Mouse (Mus musculus) MN1 (cell line): Measurements from ENCODE around the gene Txndc5.

Experiments
- DNase-seq: peaks from one replicate; pipeline ENCODE4 v3.0.0-alpha.2; 2016; ENCODE audit warnings: low spot score

Txndc5 gene

DNA sequence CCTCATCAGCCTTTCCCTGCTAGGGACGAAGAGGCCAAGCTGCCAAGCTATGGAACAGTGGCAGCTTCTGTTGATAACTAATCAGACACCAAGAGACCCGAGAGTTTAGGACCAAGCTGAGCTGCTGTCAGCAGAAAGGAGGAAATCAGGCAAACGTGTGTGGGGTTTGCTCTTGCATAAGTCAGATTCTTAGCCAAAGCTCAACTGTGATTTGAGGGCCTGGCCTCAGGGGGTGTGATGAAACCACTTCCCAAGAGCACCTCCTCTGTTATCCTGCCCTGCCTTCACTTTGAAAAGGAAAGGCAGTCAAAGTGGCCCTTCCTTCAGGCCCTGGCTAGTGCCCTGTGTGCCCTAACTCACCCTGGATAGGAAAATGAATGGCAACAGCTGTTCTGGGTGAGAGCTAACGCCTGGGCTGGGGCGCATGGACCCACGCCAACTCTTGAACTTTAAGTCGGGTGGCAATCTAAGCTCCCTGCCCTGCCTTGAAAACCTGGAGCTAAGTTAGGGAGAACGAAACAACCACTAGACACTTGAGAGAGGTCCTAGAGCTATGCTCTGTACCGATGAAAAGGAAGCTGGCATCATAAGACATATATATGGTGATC, at the start of gene Txndc5:
Txndc5 (minus strand) TSS at position 138 of the 608 bp plus-strand sequence.
- peak; percentile 20 for DNase-seq

DNA sequence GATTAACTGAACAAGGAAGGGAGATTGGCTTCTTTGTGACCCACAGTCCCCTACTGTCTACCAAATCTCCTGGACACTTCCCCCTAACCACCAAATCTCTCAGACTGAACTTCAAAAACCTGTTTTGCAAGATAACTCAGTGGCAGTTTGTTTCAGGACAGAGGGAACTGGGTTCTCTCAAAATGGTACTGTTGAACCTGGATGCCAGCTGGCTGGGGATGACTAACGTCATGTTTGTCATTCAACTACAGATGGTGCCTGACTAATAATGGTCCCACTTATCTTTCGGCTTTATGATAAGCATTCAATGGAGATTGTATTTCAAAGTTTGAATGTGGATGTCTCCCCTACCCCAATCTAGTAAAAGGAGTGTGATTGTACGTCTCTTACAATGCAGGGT, 46.0 kb upstream of the Txndc5 start:
- no peak for DNase-seq

DNA sequence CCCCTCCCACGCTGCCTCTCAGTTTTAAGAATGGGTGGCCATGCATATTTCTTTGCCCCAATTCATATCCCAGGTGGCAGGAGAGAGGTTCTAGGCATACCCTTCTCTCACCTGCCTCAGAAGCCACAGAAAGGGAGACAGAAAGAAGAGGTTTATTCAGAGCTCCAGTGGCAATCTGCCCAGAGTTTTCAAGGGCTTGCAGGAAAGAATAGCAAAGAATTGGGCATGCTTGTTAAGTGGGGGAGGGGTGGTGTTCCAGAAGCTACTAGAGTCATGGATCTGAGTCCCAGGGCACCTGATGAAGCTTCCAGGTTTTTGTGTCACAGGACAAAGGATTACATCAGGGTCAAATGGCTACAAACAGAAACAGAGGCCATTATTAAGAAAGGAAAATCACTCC, 44.7 kb upstream of the Txndc5 start:
- no peak for DNase-seq

DNA sequence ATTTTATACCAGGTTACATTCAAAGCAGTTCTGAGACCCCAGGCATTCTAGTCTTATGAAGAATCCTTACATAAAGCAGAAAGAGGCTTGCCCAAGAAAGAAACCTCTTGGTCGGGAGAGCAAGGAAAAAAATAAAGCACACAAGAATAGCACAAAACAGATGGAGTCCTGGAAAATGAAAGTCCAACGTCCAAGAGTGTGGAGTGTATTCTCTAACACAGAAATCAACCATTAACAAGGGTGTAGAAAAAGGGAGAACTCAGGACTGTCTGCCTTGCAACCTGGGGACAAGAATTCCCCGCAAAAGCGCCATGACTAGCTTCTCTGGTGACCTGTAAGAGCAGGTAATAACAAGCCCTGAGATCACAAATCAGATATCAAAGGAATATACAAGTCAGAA, 36.6 kb upstream of the Txndc5 start:
- DNase-seq: no peak

DNA sequence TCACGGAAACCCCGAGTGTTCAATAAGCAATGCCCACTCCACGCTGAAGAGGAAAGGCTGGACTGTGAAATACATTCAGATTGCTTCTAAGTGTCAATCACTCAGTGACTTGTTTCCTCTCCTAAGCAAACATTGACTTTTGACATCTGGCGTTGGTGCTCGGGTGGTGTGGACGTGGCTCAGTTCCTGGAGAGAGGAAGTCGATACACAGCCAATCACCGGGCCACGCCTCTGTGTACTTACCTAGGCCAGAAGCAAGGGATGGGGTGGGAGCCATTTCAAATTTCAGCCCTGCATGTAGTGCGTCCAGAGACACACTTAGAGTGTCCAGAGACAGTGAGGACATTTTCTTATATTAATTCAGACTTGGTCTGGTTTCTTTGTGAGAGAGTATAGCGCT, 26.0 kb upstream of the Txndc5 start:
- no peak for DNase-seq

DNA sequence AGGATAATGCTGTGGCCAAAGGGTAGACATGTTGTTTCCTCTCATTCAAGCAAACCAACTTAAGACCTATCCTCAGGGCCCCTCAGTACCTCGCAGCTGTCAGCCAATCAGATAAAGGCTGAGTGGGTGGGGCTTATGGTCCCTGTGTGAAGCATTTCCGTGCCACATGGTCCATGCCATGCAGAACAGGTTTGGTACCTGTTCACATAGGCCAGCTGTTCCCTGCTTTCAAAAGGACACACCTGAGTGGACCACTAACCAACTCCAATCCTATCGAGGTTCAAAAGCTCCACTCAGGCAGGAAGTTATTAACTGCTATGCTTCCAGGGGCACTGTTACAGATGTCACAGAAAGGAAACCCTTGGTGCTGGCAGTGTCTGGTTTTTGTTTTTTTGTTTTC, 25.6 kb upstream of the Txndc5 start:
- no peak for DNase-seq

DNA sequence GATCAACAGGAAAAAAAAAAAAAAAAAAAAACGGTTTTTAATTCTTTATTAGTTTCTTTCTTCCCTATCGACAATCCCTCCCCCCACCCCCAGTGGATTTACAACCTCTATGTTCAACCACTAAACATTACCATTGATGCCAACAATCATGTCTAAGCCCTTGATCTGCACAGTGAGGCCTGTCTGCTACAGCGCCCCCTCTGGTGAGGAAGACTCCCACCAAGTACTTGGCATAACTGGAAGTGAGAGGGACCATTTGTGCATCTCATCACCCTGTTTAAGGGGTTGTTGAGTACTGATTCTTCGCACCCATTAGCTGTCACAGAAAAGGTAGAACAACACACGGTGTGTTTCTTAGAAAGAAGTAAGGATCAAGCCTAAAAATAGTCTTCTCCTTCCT, 20.1 kb upstream of the Txndc5 start:
- DNase-seq: no peak

DNA sequence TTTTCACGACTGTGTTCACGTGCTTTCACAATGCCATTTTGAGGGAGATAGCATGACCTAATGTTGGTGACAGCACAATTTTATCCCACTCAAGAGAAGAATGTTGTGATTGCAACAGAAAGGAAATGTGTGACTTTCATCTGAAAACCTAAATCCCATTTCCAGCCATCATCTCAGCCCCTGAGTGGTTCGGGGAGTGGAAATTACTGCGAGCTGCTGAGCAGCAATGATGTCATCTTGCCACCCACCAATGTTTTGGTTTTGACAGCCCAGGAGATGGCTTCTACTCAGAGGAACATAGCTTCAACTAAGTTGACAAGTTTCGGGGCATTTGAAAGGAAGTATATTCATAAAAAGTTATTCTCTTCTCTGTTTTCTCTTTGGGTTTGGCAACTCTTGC, 19.1 kb upstream of the Txndc5 start:
- DNase-seq: no peak

DNA sequence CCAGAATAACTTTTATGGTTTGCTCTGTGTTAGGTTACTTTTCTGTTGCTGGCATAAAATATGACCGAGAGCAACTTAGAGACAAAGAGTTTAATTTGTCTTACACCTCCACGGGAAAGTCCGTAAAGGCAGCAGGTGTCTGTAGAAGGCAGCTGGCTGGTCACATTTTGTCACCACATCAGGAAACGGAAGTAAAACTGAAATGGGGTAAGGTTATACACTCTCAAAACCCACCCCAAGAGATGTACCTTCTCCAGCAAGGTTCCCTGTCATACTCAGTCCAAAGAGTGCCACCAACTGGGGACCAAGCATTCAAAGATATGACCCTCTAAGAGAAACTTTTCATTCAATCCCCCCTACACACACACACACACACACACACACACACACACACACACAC, 18.1 kb upstream of the Txndc5 start:
- no peak for DNase-seq

DNA sequence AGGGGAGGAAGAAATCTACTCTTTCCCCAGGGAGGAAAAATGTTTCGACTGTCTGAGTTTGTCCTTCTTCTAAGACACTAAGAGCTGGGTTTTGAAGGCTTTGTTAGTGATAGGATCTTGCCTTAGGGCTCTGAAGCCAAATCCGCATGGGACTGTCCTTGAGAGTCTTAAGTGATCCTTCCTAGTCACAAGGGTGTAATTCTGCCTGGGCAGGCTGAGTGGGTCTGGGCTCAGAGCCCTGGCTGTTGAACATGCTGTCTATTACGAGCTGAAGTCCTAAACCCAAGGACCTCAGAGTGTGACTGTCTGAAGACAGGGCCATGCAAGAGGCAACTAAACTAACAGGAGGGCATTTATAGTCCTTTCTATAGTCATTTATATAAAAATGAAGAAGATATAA, 16.8 kb upstream of the Txndc5 start:
- no peak for DNase-seq

DNA sequence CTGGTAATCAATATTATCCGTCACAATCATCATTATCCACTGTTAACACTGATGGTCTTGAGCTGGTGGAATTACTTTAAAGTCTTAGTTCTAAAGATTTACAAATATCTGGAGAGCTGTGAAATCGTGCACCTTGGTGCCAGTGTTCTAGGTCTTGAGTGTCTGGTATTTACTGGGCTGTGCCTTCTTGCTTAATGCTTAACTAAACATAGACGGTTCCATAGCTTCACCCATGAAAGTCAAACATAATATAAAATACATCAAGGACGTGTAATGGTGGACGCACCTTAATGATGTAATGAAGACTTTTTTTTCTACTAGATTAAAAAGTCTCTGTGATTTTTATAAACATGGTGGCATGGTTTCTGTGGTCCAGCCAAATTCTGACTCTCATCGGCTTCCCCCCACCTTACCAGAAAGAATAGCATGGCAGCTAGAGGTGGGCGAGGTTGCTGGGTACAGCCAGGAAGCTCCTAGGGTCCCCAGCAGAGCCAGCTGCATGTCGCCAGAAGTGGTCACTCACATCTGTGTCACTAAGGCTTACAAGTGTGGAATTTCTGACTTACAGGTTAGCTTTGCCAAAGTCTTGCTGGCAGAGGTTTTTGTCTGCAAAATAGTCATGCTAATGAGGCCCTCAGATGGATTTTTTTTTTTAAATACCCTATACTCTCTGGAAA, 16.3 kb upstream of the Txndc5 start:
- DNase-seq: no peak

DNA sequence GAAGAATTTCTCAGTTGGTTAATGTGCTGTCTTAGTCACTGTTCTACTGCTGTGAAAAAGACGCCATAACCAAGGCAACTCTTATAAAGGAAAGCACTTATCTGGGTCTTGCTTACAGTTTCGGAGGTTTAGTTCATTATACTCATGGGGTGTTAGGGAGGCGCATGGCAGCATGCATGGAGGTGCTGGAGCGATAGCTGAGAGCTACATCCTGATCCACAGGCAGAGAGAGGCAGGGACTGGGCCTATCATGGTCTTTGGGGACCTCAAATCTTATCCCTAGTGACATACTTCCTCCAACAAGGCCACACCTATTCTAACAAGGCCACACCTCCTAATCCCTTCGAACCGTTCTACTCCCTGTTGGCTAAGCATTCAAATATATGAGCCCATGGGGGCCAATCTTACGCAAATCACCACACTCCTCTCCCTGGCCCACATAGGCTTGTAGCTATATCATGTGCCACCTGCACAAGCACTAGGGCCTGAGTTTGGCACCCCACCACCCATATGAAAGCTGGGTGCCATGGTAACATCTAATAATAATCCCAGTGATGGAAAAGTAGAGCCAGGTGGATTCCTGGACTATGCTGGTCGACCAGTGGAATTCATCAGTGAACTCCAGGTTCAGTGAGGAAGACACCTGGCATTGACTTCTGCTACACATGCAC, 15.0 kb upstream of the Txndc5 start:
- no peak for DNase-seq

DNA sequence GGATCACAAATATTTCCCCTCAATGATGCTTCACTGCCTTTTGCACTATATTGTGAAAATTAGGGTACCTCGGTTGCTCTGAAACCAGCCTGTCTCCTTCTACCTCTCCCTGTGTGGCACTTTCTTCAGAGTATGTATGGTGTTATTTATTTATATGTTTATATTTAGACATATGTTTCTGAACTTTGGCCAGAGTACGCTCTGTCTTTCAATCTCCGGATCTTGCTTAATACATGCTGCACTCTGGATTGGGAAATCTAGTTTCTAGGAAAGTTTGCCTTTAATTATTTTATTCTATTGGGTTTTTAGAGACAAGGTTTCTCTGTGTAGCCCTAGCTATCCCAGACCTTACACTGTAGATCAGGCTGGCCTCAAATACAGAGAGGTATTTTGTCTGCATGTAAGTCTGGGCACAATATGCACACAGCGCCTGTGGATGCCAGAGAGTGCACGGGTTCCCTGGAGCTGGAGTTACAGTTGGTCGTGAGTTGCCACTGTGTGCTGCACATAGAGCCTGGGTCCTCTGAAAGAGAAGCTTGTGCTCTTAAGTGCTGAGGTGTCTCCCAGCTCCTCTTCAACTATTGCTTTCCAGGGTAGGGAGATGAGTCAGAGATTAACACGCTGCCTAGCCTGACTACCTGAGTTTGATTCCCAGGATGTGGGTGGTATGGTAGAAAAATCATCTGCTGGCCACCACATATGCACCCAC, 10.7 kb upstream of the Txndc5 start:
- no peak for DNase-seq

DNA sequence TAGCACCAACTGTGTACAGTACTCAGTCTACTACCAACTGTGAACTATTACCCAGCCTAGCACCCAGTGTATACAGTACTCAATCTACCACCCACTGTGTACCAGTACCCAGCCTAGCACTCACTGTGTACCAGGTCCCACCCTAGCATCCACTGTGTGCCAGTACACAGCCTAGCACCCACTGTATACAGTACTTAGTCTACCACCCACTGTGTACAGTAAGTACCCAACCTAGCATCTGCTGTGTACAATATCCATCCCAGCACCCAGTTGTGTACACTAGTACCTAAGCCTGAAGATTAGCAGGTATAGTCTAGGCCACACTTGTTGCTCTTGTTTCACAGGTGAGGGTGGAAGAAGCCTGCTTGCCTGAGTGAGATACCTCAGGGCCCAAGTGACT, 8.9 kb upstream of the Txndc5 start:
- no peak for DNase-seq

DNA sequence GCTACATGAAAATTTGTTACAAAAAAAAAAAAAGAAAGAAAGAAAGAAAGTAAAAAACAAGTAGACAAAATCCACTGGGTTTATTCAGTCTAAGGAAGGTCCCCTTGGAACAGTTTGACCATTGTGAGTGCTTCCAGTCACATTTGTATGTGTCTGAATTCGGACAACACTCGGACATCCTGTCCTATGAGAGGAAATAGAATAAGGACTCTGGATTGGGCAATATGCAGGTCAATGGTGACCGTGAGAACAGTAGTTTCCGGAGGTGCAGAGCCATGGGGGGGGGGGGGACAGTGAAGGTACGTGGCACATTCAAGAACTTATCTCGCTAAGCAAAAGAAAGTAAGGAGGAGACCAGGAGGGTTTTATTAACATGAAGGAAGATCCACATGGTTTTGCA, 6.1 kb upstream of the Txndc5 start:
- DNase-seq: no peak

DNA sequence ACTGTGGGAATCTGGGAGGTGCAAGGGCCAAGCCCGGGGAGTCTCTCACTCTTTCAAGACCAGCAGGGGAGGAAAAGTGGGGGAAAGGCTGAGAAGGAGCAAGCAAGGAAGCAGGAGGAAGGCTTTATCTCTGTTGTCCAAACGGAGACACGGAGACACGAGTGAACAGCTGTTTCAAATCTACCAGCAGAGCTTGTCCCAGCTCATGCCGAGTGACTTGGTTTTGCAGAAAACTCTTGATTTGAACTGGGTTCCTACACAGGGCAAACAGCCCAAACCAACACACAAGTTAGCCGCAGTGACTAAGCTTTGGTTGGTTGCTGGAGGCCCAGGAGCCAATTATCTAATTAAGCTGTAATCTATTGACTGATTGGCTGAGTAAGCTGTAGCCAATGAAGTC, 5.4 kb upstream of the Txndc5 start:
- DNase-seq: no peak

DNA sequence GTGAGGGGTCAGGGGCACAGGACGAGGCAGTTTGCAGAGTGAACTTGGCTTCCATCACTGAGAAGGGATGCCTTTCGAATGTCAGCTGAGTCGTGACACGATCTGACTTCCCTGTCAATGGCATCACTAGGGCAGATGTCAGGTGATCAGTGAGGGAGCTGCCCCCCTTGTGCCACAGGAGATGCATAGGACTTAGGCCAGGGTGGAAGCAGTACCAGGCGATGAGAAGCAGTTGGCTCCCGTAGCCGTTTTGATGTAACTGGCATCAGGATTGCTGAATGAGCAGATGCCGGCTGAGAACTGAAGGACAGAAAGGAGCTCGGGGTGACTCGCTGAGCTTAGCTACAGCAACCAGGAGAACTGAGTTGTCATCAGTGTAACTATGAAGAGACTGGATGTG, 4.8 kb upstream of the Txndc5 start:
- no peak for DNase-seq

DNA sequence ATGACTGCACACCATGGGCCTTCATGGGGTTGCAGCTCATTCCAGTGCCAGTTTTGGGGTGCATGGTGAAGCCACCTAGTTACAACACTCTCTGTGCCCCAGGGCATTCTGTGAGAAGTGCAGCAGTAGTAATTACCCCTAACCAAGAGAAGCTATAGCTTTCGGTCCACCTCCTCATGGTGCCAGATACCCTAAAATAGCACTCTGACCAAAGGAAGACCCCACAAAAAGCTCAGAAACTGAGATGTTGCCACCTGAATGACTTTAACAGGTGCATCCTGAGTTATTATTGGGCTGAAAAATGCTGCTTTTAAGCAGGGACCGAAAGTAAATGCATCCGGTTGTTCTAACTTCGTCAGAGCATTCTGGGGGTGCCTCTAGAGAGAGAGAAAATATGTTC, 2.9 kb upstream of the Txndc5 start:
- DNase-seq: no peak

DNA sequence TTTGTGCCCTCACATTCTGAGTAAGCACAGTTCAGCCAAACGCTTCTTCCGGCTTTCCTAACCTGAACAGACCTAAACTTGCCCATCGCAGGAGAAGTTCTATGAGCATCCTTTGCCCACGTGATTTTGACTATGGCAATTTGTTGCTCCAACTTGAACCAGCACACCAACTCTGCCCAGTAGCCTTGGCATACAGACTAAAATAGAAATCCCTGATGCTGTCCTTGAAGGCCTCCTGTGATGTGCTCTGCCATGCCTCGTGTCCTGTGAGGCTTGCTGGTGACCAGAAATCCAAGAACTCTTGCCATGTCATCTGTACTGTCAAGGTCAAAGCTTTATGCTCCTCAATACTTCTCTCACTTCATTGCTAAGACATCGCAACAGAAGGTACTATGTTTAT, 952 bp upstream of the Txndc5 start:
- DNase-seq: no peak

DNA sequence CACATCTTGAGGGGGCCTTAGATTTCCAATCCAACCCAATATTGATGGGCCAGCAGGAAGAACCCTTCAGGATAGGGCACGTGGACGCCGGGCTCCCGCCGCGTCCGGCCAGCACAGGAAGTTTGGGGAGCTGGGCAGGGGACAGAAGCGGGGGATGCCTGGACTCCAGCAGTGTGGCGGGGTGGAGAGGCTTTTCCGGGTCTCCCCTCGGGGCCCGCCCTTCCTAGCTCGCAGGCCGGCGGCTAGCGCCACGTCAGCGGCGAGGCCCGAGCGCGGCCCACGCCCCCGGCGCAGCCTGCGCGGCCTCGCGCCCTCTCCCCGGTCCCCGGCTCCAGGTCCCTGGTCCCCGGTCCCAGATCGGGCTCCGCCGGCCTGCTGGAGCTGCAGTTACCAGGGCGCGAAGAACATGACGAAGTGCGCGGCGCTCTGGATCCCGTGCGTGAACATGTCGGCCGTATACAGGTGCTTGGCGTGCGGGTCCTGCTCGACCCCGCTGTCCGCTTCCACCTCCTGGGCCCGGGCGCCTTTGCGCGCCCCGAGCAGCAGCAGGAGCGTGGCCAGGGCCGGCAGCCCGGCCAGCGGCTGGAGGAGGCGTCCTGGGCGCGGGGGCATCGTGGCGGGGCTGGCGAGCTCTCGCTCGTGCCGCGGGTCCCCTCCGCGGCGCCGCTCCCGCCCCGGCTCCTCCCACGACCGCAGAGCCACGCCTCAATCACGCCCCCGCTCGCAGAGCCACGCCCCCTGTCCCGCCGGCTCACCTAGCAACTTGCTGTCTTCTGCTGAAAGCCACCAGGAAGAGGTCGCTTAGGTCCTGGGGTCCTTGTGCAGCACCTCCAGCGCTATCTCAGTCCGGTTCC, 600 bp downstream of the Txndc5 start:
- peak; percentile 75 for DNase-seq

DNA sequence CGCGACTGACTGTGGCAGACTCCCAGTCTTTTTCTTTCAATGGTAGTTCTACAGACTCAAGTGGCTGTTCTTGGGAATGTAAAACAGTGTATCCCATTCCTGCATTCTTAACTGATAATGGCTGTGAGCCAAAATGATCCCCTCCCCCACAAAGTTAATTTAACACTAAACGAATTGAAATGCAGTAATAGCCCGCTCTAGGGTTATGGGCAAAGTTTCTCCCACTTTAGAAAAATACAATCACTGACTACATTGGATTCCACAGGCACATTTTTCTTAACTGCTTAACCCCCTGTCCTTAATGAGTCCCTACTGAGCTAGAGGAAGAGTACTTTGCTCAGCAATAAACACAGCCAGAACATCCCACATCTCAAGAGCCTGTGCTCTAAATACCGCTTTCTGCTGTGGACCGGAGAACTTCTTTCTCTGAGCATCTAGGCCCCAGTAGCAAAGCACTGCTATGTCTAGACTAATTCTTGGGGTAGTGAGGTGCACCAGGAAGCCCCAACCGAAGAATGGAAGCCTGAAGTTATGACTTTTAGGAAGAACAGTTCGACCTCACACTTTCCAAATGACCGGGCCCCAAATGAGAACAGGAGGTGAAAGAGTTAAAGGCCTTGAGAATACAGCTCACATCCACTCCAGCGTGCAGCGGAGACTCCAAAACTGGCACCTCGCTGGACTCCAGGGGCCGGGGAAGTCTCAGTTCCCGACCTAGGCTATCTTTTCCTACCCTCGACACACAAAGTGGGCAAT, 1.4 kb downstream of the Txndc5 start:
- peak; percentile 11 for DNase-seq
